Mouse (Mus musculus) ovary, postnatal 36 days (tissue): ENCODE results near the gene Smim13.

Source experiments
- DNase-seq: peaks from one replicate; pipeline ENCODE4 v3.0.0; 2022; ENCODE audit warnings: low spot score, mixed read lengths

Gene Smim13

DNA sequence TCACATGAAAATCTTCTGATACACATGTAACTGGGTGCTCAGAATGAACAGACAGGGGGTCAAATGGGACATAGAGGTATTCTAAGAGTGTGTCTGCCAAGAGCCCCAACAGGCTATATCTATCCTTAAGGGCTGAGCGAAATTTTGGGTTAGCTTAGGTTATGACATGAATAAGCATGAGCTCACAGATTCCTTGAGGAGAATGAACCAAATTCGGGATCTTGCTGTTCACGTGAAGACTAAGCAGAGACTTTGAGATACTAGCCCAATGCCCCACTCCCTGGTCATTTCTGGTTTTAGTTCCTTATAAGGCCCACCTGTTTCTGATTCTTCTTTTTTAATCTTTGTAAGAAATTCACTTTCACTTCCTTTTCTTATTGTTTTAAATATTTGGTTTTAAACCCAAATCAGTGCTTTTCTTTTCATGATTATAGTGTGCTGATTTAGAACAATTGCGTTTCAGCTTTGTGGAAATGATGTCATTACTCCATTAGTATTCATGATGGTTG lies 41.9 kb downstream of the Smim13 start:
- DNase-seq: no peak

DNA sequence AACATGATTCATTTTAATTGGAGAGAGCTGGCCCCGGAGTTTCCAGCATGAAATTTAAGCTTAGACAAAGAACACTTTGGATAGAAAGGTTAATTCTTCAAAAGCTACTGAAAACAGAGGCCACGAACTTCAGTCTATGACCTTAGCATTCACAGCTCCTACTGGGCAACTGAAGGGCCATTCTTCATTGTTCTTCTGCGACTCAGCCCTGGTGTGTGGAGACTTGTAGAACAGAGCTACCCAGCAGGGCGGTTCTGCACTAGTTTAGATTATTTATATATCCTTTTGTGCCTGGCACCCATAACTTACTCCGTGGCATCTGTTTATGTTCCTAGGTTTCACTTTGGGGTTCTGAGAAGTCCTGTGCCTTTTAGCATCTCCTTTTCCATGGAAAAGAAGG lies 44.0 kb downstream of the Smim13 start:
- DNase-seq: no peak

DNA sequence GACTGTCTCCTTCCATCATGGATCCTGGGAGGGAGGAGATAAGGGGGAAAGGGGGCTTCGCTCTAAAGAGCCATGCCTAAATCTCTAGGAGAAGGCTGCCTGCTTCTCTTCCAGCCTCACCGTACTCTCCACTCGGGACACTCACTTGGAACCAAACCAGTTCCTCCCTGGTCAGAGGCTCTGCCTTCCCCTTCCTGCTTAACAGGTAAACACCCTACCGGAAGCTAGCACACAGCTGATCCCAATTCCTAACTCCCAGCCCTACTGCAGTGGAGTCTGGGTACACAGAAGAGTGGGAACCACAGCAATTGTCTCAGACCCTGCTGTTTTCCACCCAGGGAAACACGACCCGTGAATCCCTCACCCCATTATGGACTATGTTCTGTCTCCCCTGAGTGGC lies 46.2 kb downstream of the Smim13 start:
- no peak for DNase-seq

DNA sequence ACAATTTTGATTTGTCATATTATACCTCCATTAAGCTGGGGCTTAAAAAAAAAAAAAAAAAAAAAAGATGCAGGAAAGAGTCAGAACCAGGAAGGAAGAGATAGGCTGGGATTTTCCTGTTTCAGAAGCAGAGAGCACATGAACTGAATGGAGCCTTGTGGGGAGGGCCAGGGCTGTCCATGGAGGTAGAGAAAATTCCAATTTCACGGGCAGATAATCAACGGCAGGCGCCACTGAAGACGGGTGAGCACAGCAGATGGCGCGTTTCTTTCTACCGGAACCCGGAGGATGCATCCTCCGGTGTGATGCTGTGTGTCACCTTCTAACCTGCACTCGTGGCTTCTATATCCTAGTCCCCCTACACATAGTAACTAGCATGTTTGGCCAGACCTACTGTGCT lies 46.8 kb downstream of the Smim13 start:
- no peak for DNase-seq

DNA sequence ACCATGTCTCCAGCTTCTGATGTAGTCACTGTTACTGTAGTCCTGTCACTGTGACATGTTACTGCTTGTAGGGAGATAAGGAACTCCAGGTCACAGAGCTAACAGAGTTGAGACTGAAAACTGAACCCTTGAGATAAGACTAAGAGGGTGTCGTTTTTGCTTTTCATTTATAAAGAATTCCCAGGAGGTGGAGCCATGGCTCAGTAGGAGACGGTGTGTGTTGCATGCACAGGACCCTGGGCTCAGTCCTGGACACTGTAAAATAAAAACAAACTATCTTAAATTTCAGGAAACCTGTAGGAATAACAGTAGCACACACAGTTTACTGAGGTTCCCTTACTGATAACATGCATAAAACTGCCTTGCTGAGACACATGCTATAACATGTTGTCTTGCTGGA lies 48.9 kb downstream of the Smim13 start:
- no peak for DNase-seq

DNA sequence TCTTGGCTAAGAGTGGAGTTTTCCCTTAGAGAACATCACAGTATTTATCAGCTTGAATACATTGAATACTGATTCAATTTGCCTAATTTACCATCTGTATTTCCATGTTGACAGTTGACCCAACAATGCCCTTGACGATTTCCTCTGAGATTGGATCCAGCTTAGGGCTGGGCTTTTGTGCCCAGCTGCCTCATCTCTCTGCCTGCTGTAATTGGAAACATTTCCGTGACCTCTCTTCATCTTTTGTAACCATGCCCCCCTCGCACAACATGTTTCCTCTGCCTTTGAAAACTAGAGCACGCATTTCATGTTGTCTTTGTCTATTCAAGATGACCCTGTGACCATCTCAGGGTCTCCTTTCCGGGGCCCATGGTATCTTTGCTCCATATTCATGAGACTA lies 49.4 kb downstream of the Smim13 start:
- no peak for DNase-seq

DNA sequence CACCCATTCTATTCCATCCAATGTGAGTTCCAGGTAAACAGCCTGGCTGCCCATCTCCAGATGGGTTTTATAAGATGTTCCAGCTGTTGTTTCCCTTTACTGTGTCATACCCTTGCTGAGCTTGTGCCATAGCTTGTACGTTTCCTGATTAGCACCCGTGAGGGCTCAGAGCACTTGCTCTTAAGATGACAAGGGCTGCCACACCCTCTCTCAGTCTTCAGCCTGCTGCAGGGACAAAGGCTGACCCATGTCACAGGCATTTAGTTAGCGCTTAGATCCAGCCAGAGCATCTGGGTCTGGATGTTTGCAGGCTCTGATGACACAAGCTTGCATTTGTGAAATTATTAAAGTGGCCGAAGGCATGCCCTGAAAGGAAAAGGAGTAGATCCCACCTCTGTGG lies 50.4 kb downstream of the Smim13 start:
- DNase-seq: no peak

DNA sequence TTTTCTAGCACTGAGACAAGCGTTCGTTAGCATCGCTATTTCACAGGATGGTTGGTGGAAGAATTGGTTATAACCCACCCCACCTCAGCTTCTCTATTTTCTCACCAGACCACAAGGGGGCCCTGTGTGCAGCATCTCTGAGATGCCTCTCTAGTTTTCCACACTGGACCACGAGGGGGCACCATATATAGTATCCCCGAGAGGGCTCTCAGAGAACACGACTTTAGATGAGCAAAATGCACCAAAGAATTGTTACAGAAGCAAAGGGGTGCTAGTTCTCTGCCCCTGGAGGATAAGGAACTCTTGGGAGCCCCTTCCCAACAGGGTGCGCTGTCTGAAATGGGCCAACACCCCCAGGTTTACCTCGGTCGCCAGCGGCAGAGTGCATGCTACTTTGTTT lies 53.1 kb downstream of the Smim13 start:
- DNase-seq: peak; percentile 76

DNA sequence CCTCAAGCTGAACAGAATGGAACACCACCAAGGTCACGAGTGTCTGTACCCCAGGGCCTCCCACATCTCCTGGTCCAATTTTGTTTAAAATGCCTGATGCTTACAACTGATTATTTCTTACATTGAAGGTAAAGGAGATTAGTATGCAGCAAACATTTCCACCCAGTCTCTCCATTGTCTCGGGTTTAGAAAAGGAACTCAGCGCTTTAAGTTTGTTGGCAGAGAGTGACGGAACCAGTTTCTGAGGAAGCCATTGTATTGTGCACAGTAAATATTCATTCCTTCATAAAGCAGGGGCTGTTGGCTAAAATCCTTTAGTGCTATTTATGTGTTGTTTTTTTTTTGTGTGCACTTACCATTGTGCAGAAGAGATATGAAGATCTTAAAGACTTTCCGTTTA lies 71.1 kb downstream of the Smim13 start:
- no peak for DNase-seq

DNA sequence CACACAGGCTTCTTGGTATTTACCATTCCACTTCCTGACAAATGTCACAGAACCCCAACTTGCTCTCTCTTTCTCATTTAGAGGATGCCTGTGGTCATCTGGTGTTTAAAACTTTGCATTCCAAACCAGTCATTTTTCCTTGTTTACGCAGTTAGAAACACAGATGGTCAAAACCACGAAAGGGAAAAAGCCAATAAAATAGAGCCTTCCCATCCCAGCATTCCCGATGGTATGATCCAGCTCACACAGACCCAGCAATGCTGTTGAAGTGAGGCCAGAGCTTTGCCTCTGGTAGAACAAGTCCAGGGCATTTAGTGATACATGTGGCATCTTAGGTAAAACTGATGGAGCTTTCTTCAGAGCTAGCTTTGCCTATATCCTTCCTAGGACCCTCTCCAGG lies 71.8 kb downstream of the Smim13 start:
- DNase-seq: no peak

DNA sequence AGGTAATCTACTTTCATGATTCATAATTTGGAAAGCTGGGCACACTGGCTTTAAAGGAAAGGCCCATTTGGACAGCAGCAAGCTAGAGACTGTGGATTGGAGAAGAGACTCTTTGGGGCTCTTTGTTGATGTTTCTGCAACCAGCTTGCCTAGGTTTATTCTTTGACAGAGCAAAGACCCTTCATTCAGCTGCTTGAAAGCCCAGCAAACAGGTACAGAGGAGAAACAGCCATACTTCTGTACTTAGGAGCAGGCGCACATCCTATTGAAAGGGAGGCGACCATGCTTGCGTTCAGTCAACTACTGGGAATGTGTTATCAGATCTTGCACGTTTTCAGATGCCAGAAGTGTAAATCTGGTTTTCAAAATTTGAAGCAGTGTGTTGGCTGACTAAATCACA lies 75.0 kb downstream of the Smim13 start:
- no peak for DNase-seq

DNA sequence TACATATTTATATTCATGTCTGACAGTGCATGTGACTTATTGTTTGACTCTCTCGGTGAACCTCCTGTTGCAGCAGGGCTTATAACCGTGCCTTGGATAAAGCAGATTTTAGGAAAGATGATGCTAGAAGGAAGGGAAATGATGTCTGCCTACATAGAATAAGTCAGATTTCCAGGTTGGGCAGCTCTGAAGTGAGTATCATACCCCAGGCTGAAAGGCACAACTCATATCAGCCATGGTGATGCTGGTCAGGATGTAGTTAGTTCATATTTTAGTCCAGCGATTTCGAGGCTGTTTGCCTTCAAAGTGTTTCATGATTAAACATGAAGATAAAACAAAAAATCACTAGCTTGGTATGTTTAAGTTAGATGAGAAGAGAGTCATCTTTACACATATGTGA lies 75.7 kb downstream of the Smim13 start:
- no peak for DNase-seq

DNA sequence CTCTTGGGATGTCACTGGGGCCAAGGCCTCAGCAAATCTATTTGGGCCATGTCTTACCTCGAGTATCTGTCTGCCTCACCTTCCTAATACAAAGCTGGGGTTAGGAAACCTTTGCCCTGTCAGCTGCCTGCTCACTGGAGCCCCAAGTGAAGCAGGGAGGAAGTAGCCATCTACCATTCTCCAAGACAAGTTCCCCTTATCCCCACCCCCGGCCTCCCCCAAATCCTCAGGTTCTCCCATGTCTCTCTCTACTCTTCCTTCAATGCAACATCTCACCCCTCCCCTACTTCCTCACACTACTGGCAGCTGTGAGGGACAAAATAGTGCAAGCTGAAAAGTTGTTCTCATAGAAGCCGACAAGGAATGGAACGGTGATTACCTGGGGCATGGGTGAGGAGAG lies 76.5 kb downstream of the Smim13 start:
- no peak for DNase-seq
